Mouse (Mus musculus) hindlimb bud, embryonic 11.5 days (tissue): ENCODE results near the gene Drd2.

ENCODE experiments used
- DNase-seq: peaks from one replicate; pipeline ENCODE4 v3.0.0-alpha.2; 2012; ENCODE audit warnings: low read depth, low spot score; ENCODE audit errors: extremely low spot score

Gene Drd2

DNA sequence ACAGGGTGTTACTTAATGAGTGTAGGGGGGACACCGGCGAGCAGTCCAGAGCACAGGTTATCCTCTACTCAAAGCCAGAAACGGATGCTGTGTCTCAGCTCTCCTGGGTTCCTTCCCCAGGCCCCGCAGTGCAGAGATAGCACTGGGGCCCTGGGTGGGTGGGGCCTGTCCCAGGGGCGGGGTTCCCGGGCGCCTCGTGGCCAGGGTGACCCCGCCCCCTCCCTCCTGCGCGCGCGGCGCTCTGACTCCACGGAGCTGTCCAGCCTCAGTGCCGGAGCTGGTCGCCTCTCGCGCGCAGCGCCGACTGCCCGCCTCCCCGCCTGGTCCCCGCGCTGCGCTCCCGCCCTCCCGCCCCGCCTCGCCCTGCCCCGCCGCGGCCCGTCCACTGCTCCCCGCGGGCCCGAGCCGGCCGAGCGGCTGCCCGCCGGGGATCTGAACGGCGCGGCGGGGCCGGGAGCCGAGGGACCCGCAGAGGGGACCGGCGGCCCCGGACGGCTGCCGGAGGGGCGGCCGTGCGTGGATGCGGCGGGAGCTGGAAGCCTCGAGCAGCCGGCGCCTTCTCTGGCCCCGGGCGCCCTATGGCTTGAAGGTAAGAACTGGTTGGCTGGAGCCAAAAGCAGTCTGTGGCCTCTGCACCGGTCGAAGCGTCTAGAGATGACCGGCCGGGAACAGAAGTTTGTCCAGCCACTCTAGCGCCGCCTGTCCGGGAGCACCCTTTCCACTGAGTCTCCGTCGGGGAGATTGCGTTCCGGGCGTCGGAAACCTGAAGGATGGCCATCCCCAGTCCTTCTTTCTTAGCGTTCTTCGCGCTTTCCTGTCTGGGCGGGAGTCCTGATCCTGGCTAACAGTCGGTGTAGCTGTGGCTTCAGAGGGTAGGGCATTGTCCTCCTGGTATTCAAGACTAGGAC lies at the start of gene Drd2:
Gene Drd2, plus strand, starts transcription at position 492 of the 908 bp plus-strand sequence.
- DNase-seq = no peak

- DNase-seq = no peak
Observed at GRCm38 (mm10) chr9:49295101-49295500, 45.3 kb upstream of the Drd2 start.

DNA sequence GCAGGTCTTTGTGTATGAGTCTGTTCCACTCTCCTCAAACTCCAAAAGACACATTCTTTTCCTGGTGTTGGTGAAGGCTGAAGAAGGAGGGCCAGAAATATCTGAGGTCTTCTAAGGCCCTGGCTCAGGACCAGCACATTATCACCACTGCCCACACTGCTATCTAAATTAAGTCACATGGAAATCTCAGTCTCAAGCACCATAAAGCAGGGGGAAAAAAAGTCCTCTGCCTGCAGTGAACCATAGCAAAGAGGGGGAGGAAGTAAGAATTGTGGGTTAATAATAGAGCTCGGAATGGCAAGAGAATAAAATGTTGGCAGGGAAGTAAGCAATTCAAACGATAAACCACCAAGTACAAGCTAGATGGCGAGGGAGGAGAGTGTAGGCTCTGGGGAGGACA lies 32.9 kb upstream of the Drd2 start:
- DNase-seq = no peak

DNA sequence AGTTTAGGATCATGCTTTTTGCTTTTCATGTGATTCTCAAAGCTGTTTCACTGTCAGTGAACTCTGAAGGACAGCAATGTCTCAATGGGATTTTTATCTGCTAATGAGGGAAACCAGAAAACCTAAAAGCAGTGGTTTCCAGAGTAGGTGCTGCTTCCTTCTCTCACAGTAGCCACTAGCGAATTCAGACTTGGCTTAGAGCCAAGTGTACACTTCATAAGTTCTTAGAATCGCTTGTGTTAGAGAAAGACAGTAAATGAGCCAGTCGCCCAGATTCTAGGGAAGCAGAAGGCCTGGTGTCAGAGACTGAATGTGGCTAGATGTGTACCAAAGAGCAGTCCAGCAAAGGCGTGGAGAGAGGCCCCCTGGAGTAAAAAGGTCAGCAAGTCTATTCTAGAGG lies 29.6 kb upstream of the Drd2 start:
- no peak for DNase-seq

DNA sequence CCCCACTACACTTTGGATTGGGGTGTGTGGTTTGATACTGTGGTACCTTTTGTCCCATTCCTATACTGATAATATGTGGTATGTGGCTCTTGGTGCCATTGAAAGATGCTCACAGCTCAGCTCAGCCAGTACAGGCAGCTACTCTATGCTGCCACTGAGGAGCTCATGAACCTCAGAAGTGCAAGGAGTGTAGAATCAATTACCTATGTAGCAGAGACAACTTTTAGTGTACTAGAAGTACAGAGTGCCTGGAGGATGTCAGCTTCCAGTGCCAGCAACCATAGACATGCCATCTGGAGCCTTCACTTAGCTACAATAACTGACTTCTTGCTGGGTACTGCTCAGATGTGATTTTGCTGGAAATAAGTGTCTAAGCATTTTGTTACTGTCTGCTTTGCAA lies 21.8 kb upstream of the Drd2 start:
- no peak for DNase-seq

GRCm38 (mm10) chr9:49341044-49341365 lies 578 bp downstream of the Drd2 start:
- DNase-seq = peak; percentile 73

GRCm38 (mm10) chr9:49365763-49366162 lies 25.3 kb downstream of the Drd2 start:
- no peak for DNase-seq

DNA sequence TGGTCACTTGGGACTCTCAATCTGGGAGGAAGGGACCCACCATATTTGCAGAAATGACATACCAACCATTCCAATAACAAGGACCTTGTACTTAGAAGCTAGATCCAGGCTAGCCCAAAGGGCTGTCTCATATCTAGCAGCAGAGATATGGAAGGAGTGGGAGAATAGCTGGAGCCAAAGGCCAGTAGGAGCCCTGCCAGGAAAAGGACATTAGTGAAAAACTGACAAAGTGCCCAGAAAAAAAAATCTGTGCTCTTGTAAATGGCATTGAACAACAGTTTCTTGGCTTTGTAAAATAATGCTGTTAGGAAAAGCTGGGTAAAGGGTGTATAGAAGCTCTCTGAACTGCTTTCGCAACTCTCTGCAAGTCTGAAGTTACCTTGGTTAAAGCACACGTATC lies 33.5 kb downstream of the Drd2 start:
- no peak for DNase-seq

DNA sequence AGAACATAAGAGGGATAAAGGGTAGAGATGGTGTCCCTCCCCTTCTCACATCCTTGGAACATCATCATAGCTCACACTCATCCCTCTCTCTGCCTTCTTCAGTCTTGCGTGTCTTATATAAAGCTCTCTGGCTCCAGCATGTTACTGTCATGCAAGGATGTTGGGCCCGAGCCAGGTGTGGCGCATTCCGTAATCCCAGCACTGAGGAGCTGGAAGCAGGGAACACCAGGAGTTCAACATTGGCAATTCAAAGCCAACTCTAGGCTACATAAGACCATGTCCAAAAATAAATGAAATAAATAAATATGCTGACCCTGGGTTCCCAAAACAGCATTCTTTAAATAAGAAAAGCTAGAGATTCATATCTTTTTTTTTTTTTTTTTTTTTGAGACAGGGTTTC lies 39.5 kb downstream of the Drd2 start:
- DNase-seq = no peak

DNA sequence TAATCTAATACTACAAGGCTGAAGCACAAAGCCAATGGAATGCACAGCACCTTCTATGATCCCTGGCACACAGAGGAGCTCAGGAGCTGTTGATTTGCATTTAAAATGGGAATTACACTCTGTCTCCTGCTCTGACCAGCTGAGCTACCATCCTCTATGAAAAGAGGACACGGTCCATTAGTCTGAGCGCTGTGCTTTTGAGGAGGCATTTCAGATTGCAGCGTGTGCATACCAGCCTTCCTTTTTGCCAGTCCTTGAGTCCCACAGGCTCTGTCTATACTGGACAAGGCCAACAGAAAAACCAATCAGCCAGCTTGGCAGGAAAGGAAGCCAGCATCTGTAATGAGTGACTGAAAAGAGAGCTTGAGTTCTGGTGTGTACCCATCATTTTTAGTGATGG lies 43.6 kb downstream of the Drd2 start:
- no peak for DNase-seq

GRCm38 (mm10) chr9:49384855-49385254 lies 44.4 kb downstream of the Drd2 start:
- no peak for DNase-seq

GRCm38 (mm10) chr9:49385301-49385700 lies 44.9 kb downstream of the Drd2 start:
- no peak for DNase-seq

DNA sequence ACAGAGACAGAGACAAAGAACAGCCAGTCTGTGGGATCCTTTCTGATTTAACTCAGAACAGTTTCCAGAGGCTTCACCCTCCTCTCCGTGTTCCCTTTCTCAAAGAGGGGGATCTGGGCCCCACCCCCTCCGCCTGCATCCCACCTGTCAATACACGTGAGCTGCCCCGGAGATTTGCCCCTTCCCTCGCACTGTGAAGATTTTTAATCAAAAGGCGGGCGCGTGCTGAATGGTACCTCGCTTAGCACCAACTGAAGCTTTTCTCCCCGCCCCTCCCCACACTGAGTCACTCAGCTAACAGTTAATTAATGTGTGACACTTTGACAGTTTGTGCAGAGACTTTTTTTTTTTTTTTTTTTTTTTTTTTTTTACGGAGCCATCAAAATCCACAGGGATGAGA lies 45.7 kb downstream of the Drd2 start:
- no peak for DNase-seq

GRCm38 (mm10) chr9:49392242-49392641 lies 51.8 kb downstream of the Drd2 start:
- no peak for DNase-seq

DNA sequence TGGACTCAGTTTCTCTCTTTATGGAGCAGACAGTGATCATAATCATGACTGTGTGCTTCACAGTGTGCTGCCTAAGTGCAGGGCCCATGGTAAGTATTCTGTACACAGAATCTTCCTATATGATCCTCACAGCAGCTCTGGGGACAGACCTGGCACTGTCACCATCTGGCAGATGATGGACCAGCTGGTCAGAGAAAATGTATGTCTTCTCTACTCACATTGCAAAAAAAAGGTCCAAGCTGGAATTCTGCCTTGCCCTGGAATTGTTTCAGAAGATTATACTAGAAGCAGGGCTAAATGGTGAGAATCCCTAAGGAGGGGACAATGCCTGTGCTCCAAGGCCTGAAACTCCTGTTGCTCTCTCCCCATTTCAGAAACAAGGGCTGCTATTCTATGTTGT lies 55.6 kb downstream of the Drd2 start:
- no peak for DNase-seq

DNA sequence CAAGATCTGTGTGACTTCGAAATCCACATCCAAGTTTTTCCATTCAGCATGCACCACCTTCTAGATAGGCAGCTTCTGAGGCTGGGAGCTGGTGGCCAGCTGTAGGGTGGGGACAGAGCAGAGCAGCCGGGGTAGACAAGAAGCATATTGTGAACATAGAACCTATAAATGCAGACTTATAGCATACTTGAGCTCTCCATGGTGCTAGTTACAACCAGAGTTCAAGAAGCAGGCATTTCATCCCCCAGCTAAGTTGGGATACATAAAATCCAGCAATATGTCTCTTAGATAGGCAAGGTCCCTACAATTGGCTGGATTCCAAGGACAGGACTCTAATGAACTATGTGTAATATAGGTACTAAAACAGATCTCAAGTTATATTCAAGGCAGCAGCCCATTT lies 63.3 kb downstream of the Drd2 start:
- DNase-seq = no peak

- no peak for DNase-seq
Observed at GRCm38 (mm10) chr9:49407028-49407427, 66.6 kb downstream of the Drd2 start.

DNA sequence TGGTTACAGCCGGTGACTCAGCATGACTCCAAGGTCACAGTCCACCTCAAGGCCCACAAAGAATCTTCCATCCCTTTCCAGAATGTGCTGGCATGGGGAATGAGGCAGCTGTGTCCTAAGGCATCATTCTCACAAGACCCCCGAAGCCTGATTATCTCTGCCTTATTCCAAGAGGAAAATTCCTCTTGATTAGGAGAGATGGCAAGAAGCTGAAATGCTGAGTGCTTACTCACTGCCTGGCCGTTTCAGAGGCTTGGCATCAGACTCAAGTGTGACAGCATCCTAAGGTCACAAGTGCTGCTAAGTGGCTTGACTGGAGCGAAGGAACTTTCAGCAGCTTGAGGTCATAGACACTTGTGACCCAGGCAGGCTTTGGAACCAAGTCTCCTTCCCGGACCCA lies 70.2 kb downstream of the Drd2 start:
- DNase-seq = no peak

DNA sequence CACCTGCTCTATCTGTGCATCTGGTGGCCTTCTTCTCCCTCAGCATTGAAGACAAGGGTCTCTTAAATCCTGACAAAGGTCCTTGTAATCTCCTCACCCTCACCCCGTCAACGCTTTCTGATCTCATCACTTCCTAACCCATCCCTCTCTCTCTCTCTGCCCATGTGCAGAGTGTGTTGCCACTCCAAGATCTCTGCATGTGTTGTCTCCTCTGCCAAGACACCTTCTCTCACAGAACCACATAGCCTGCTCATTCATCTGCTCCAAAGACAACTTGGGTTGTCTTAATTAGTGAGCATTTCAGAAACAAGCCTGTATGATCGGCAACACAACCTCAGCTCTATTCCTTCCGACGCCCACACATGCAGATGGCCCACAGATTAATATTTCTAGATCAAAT lies 83.4 kb downstream of the Drd2 start:
- DNase-seq = no peak

DNA sequence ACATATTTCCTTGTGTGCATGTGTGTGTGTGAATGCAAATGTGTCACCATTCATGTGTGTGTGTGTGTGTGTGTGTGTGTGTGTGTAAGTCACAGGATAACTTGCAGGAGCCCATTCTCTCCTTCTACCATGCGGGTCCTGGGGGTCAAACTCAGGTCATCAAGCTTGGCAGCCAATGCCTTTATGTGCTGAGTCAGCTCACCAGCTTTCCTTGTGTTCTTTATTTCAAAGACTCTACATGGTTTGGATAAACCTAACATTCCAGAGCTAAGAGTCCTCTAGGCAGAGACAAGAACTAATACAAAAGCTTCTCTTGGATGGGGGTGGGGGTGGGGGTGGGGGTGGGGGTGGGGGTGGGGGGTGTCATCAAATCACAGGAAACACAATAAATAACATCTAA lies 85.2 kb downstream of the Drd2 start:
- no peak for DNase-seq

DNA sequence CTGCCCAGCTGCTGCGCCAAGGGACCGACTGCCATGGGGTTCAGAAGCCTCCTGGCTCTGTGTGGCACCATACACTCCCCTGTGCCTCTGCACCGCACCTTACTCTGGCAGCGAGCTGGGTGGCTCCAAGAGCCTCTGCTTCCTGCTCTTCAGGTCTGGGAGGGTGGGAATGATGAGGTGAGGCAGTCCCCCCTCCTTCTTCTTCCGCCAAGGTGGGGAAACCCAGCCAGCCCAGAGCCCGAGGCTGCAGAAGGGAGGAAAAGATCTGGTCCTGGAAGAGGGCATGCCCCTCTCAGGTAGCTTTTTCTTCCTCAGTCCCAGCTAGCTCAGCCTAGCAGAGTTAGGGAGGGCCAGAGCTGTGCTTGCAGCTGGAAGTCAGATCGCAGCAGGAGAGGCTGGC lies 86.5 kb downstream of the Drd2 start, which contains the start of gene Ankk1:
Gene Ankk1, minus strand, starts transcription at position 101 of the 400 bp plus-strand sequence.
- no peak for DNase-seq

DNA sequence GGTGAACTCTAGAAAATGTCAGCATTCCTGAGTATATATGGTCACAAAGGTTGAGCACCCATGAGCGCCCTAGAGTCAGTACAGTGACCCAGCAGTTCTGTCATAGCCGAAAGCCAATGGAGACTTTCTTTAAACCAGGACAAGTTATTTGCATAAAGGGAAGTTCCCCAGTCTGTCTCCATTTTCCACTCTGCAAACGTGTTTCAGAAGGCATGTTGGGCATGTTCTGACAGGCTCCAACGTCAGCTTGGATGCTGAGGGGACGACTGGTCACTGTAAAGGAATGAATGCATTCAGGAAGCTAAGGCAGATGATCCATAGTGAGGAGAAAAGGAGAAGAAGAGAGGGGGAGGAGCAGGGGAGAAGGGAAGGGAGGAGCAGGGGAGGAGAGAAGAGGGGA lies 87.1 kb downstream of the Drd2 start:
- no peak for DNase-seq

DNA sequence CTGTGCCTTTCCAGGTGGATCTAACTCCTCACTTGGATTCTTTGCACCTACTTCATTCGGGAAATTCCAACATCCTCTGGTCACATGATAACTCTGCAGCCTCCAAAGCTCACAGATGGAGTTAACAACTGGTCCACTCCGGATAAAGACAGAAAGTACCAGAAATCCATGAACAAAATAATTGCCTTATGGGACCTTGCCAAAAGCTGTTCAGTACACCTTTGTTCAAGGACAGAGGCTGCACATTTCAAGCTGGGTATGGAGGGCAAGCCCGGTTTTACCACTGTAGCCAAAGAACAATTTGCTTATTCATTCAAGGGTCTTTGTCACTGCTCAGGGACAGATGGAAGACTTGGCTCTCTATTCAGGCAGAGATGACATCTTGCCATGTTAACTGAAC lies 102.2 kb downstream of the Drd2 start:
- DNase-seq = no peak
